Mouse (Mus musculus) hindbrain, embryonic 10.5 days (tissue): Measurements from ENCODE around the gene Rhbdf1. TPM values are rescaled to one million over a fixed set of nuclear protein-coding genes. Genes with fewer than 3 reads are reported as not detected.

ENCODE experiments used
- DNase-seq: peaks from one replicate; pipeline ENCODE4 v3.0.0-alpha.2; 2017; ENCODE audit warnings: low spot score
- H3K27ac ChIP-seq: fragments of 300-500 bp; sonication (generic); 2 replicates; pipeline ENCODE4 v1.5.1; 2016; ENCODE audit warnings: mild to moderate bottlenecking, moderate library complexity
- H3K27me3 ChIP-seq: fragments of 300-500 bp; sonication (generic); 2 replicates; pipeline ENCODE4 v1.6.1; 2016; ENCODE audit warnings: mild to moderate bottlenecking; ENCODE audit not compliant: poor library complexity, insufficient read depth, severe bottlenecking
- H3K36me3 ChIP-seq: fragments of 300-500 bp; sonication (generic); 2 replicates; pipeline ENCODE4 v1.6.1; 2016; ENCODE audit warnings: mild to moderate bottlenecking, moderate library complexity
- H3K4me1 ChIP-seq: fragments of 300-500 bp; sonication (generic); replicated peaks from 2 replicates; pipeline ENCODE4 v1.6.1; 2016; ENCODE audit warnings: mild to moderate bottlenecking
- H3K4me3 ChIP-seq: fragments of 300-500 bp; sonication (generic); 2 replicates; pipeline ENCODE4 v1.5.1; 2016; ENCODE audit warnings: mild to moderate bottlenecking, moderate library complexity
- H3K9me3 ChIP-seq: fragments of 300-500 bp; sonication (generic); 2 replicates; pipeline ENCODE4 v1.6.1; 2016; ENCODE audit warnings: mild to moderate bottlenecking, moderate library complexity
- WGBS: fragments of 180-500 bp; shearing (Covaris S2); methylation state at CpG from one replicate; pipeline ENCODE4 v1.1.7; 2016; 5-methylcytosine and 5-hydroxymethylcytosine counted together
- polyA plus RNA-seq: library from polyadenylated mRNA; unstranded; fragments of >200 nt; fragmentation: Nextera tagmentation; extraction: Ambion mirVana; gene quantifications from 2 replicates; pipeline ENCODE4 v1.2.1, GENCODE M21; 2016

Rhbdf1 gene
- polyA plus RNA-seq, 1 experiment from 2014 or later: 31.3 TPM

DNA sequence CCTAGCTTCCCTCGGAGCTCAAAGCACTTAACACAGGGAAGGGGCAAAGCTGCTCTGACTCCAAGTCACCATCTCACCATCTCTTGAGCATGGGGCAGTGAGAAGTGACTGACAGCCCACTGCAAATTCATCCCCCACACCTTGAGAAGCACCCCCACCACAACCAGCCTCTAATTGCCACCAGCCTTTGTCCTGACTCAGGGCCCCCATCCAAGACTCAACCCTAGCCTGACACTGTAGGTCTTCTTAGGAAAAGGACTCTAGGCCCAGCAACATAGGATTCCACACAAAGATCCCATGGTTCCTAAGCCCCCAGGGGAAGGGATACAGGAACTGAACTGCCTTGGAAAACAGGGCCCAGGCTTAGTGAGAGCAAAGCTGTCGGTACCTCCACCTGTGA is 14.0 kb upstream of the Rhbdf1 start:
- H3K4me1 ChIP-seq: 0 out of 2 replicates have a peak, but pooled peaks cover 4% of the 10 kb centered on the region
- no peaks in the 10 kb centered on the region for H3K9me3 ChIP-seq
- no peak for DNase-seq
- WGBS: 91% methylated on average over 2 of the region's 2 CpGs
- H3K27me3 ChIP-seq: no peaks in the 10 kb centered on the region
- peaks cover 98% of the 10 kb centered on the region for H3K36me3 ChIP-seq
- no peak overlapping the region for H3K4me3 ChIP-seq
- H3K27ac ChIP-seq: no peak overlapping the region

DNA sequence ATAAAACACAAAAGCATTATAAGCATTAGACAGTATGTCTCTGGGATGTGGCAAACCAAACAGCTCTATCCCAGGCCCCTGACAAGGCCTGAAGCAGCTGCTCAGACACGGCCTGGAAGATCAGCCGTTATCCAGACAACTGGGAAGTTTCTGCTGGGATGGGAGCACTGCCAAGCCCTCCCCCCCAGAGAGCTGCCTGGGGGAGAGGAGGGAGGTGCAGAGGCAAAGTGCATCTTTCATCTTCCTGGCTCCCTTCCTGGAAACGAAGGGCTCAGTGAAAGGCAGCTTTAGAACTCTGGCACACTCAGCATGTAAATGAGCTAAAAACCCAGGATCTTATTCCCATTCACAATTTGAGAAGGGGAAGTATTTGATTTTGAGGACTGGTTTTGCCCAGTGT is 13.5 kb upstream of the Rhbdf1 start:
- no peak overlapping the region for H3K4me3 ChIP-seq
- no peaks in the 10 kb centered on the region for H3K9me3 ChIP-seq
- DNase-seq: no peak
- H3K36me3 ChIP-seq: peaks cover 98% of the 10 kb centered on the region
- no peaks in the 10 kb centered on the region for H3K27me3 ChIP-seq
- WGBS: 86% methylated on average over 3 of the region's 3 CpGs
- H3K27ac ChIP-seq: no peak overlapping the region
- 0 out of 2 replicates have a peak, but pooled peaks cover 4% of the 10 kb centered on the region for H3K4me1 ChIP-seq

DNA sequence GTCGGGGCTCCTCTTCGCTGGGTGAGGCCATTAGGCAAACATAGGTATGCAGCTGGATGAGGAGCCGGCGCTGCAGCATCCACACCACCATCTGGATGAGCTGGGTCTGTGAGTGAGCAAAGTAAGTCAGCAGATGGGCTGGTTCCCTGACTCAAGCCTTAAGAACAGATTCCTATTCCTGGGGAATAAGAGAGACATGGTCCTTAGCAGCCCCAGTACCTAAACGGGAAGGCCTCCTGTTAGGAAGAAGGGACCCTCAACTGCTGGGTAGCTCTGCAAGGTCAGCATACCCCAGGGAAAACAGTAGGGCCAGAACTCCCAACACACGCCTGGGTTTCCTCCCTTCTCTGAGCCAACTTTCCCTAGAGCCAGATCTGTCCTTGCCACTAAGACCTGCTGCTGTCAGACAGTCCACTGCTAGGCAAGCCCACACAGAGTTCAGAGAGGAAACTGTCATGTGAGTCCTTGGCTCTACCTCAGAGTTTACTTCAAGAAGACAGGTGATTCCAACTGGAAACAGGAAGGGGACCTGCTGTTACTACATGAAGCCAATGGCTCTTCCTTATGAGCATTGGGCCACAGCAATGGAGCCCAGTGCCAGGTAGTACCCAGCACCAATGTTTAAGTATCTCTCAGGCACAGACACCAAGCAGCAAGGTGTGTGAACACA is 12.9 kb upstream of the Rhbdf1 start:
- 90% methylated on average over 6 of the region's 6 CpGs for WGBS
- peaks cover 98% of the 10 kb centered on the region for H3K36me3 ChIP-seq
- no peaks in the 10 kb centered on the region for H3K27me3 ChIP-seq
- H3K9me3 ChIP-seq: no peaks in the 10 kb centered on the region
- H3K4me1 ChIP-seq: 0 out of 2 replicates have a peak, but pooled peaks cover 4% of the 10 kb centered on the region
- no peak overlapping the region for H3K27ac ChIP-seq
- no peak for DNase-seq
- no peak overlapping the region for H3K4me3 ChIP-seq

DNA sequence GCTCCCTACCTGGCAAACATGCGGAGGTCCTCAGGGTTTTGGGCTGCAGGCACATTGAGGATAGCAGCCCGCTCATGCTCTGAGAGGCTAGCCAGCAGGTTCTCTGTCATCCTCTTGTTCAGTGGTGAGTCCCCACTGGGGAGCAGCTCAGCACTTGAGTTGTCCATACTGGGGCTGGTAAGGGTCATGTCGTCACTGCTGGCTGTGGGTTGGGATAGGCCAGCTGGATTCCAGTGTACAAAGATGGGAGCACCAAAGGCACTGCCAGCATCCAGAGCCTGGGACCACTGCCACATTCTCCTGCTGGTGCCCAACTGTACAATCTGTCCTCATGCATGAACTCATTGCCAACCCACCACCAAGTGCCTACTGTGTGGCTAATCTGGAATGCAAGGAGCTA is 11.8 kb upstream of the Rhbdf1 start:
- DNase-seq: no peak
- H3K27me3 ChIP-seq: no peaks in the 10 kb centered on the region
- no peaks in the 10 kb centered on the region for H3K9me3 ChIP-seq
- H3K4me1 ChIP-seq: 0 out of 2 replicates have a peak, but pooled peaks cover 4% of the 10 kb centered on the region
- H3K4me3 ChIP-seq: no peak overlapping the region
- peaks cover 100% of the 10 kb centered on the region for H3K36me3 ChIP-seq
- no peak overlapping the region for H3K27ac ChIP-seq
- 91% methylated on average over 3 of the region's 3 CpGs for WGBS

DNA sequence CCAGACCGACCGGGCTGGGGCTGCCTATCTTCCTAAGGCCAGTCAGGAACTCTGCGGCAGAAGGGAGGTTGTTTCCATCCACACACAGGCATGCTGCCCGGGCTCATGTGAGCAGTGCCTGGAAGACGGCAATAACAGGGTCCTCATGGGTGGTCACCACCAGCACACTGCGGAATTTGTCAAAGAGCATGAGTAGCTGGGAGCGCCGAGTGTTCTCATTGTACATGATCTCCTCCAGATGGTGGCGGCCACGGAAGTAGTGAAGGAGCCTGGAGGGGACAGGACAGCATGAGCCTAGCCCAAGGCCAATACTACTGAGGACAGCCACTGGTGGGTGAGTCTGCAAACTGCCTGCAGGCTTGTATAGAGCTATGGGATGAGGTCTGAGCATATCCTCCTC is 10.7 kb upstream of the Rhbdf1 start:
- Histone ChIP-seq H3K36me3 (peaks cover 100% of the 10 kb centered on the region), H3K27ac (peak overlapping the region; percentile 35; the same call in 1 of the 2 replicates), H3K27me3 (no peaks in the 10 kb centered on the region), H3K9me3 (no peaks in the 10 kb centered on the region), H3K4me1 (0 out of 2 replicates have a peak, but pooled peaks cover 4% of the 10 kb centered on the region), H3K4me3 (no peak overlapping the region)
- no peak for DNase-seq
- 86% methylated on average over 10 of the region's 10 CpGs for WGBS

DNA sequence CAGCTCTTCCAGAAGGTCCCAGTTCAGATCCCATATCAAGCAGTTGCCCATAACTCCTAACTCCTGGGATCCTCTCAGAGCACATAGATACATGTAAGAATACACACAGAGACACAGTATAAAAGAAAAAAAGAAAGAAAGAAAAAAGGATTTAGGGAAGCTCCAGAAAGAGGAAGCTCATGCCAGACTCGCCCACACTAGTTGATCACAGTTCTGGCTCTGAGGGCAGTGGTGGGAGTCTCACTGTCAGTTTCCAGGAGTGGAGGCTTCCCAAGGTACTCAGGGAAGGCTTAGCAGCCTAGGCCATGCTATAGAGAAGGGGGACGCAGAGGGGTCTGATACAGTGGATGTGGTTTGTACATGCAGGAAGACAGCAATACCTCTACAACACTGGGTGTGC is 9.0 kb upstream of the Rhbdf1 start:
- peaks cover 21% of the 10 kb centered on the region for H3K4me1 ChIP-seq
- H3K27me3 ChIP-seq: no peaks in the 10 kb centered on the region
- DNase-seq: no peak
- peaks cover 84% of the 10 kb centered on the region for H3K36me3 ChIP-seq
- no peak overlapping the region for H3K4me3 ChIP-seq
- H3K27ac ChIP-seq: no peak overlapping the region
- no peaks in the 10 kb centered on the region for H3K9me3 ChIP-seq
- WGBS: 98% methylated on average over 2 of the region's 2 CpGs

DNA sequence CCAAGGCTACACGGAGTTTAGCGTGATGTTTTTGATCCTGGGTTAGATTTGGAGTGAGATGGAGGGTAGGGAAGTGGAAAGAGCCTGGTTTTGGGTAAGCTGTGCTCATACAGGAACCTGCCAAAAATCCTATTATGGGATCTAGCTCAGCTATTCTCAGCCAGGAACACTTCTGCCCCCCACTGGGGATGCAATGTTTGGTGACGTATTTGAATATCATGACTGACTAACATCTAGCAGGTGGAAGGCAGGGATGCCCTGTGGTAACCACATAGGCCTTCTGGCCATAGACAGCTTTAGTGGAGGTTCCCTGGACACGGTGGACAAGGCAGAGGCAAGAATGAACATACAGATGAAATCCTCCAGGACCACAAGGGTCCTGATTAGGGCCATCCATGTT is 8.1 kb upstream of the Rhbdf1 start:
- Histone ChIP-seq H3K36me3 (peaks cover 75% of the 10 kb centered on the region), H3K4me3 (no peak overlapping the region), H3K4me1 (peaks cover 30% of the 10 kb centered on the region), H3K27ac (no peak overlapping the region), H3K9me3 (no peaks in the 10 kb centered on the region), H3K27me3 (no peaks in the 10 kb centered on the region)
- DNase-seq: no peak
- 87% methylated on average over 4 of the region's 4 CpGs for WGBS

DNA sequence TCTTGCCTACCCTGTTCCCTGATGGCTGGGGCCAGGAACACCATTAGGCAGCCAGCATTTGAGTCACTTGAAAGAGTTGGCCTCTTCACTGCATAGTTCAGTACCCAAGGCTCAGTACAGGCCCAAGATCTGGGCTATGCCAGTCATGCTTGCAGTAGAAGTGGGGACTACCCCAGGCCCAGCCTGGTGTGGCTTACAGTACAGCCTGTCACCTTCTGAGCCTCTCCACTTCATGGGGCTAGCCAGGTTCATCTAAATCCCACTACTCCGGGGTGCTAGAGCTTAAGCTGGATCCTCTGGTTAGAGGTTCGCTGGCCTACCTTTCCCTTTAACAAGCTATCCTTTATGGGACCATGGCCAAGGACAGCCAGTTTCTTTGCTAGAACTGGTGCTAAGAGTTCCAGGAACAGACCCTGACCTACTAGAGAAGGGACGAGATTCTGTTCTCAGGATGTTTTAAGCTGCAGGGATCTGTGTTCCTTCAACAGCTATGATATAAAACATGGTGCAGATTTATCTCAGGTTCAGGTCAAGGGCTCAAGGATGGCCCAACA is 6.3 kb upstream of the Rhbdf1 start:
- Histone ChIP-seq H3K27ac (no peak overlapping the region), H3K4me3 (no peak overlapping the region), H3K27me3 (peaks cover 16% of the 10 kb centered on the region), H3K4me1 (peaks cover 39% of the 10 kb centered on the region), H3K36me3 (peaks cover 56% of the 10 kb centered on the region), H3K9me3 (no peaks in the 10 kb centered on the region)
- DNase-seq: no peak
- 87% methylated on average over 3 of the region's 3 CpGs for WGBS

DNA sequence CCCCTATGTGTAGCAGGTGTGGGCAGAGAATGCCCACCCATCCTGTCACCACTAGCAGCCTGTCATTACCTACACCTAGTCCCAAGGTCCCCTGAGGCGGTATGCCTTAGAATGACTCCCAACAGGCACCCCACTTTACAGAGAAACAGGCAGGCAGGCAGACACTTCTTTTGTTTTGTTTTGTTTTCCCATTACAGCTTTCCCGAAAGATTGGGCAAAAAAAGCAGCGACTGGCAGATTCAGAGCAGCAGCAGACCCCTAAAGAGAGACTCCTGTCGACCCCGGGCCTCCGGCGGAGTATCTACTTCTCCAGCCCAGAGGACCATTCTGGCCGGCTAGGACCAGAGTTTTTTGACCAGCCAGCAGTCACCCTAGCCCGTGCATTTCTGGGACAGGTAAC is 5.5 kb upstream of the Rhbdf1 start:
- Histone ChIP-seq H3K9me3 (no peaks in the 10 kb centered on the region), H3K36me3 (peaks cover 48% of the 10 kb centered on the region), H3K4me1 (peaks cover 42% of the 10 kb centered on the region), H3K4me3 (peak overlapping the region; percentile 83; the same call in 1 of the 2 replicates), H3K27ac (0 out of 2 replicates have a peak overlapping the region, but pooled peaks have one; percentile 8), H3K27me3 (peaks cover 24% of the 10 kb centered on the region)
- WGBS: 90% methylated on average over 9 of the region's 9 CpGs
- no peak for DNase-seq

DNA sequence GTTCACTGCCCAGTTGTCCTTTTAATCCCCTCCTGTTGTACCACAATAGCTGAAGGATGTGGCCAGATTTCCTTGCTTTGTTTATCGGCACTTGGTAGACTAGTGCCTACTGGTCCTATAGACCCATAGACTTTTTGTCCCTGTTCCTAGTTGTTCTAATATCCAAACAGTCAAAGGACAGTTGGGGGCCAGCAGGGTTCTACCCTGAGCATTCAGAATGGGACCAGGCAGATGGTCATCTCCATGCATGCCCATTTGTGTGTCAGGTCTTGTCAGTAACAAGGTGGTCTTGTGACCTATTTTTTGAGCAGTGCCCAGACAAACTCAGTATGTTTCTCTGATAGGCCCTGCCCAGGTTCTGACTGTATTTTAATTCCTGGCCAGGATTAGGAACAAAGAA is 4.9 kb upstream of the Rhbdf1 start:
- peak overlapping the region; percentile 83 for H3K4me3 ChIP-seq
- 55% methylated on average over 1 of the region's 1 CpGs for WGBS
- no peak for DNase-seq
- H3K27ac ChIP-seq: peak overlapping the region; percentile 95
- H3K9me3 ChIP-seq: no peaks in the 10 kb centered on the region
- H3K36me3 ChIP-seq: peaks cover 43% of the 10 kb centered on the region
- H3K4me1 ChIP-seq: peaks cover 47% of the 10 kb centered on the region
- peaks cover 28% of the 10 kb centered on the region for H3K27me3 ChIP-seq

DNA sequence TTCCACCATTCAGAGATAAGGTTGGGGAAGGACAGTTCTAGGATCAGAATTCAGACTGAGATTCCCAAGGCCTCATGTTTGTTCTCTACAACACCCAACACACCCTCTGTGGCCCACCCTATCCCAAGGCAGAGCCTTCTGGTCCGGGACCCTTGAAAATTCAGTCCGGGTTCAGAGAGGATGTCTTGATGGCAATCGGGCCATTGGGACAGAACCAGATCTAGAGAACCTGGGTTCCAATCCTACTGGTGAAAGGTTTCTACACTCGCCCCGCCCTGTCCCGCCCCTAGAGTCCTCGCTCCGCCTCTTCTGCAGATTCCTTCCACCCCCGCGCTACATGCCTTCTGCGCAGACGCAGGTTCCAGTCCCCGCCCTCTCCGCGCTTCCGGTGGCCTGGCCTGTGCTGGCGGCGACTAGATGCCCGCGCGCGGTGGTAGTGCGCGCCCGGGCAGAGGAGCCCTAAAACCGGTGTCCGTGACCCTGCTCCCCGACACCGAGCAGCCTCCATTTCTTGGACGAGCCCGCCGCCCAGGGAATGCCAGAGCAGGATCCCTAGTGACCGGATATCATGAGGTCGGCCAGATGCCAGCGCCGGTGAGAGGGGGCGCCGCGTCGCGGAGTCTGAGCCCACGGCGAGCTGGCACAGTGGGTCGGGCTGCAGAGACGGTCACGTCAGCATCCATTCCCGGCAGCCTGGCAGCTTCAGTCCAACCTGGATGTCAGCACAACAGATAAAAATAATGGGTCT is 4.2 kb upstream of the Rhbdf1 start, which contains the start of gene Mpg:
Gene Mpg, plus strand, starts transcription at position 382 of the 748 bp plus-strand sequence.
- peak; percentile 89 for DNase-seq
- Histone ChIP-seq H3K9me3 (no peaks in the 10 kb centered on the region), H3K27ac (peak within 1 kb of the TSS; percentile 95), H3K4me1 (peaks cover 55% of the 10 kb centered on the region), H3K27me3 (peaks cover 28% of the 10 kb centered on the region), H3K36me3 (peaks cover 35% of the 10 kb centered on the region), H3K4me3 (peak within 1 kb of the TSS; percentile 83)
- WGBS: 4% methylated on average over 47 of the region's 47 CpGs

DNA sequence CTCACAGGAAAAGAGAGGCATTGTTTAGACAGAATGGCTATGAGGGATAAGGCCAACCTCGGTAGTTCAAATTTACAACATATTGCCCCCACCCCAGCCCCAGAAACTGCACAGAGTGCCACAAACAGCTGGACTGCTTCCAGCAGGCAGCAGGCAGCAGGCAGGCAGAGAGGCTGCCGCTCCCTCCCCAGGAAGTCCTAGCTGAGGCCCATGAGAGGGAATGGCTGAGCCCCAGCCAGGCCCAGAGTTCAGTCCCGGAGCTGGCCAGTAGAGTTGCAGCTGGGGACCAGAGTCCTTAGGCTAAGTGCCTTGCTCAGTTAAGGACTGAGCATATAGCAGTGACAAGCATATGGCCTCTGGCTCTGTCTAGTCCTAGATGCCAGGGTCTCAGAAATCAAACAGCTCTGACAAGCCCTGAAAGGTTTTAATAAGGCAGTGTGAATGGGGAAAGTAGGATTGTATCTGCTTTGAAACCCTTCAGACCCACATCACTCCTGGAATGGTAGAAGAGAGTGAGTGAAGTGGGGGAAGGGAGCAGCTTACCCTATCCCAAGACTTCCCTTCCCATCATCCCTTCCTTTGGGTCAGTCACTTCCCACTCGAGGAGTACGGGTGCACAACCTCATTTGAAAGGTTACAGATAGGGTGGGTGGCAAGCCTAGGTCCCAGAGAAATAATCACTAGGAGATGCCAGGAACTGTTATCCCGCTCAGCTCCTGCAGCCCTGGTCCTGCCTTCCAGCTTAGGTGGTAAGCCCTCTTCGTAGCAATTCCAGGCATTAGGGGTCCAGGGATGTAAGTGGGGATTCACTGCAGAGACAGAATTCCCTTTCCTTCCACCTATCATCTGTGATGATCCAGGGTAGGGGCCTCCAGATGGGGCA is 3.4 kb upstream of the Rhbdf1 start:
- H3K9me3 ChIP-seq: no peaks in the 10 kb centered on the region
- peaks cover 63% of the 10 kb centered on the region for H3K4me1 ChIP-seq
- peak overlapping the region; percentile 95 for H3K27ac ChIP-seq
- no peak for DNase-seq
- H3K4me3 ChIP-seq: peak overlapping the region; percentile 83; the same call in 1 of the 2 replicates
- peaks cover 28% of the 10 kb centered on the region for H3K27me3 ChIP-seq
- peaks cover 27% of the 10 kb centered on the region for H3K36me3 ChIP-seq
- 61% methylated on average over 7 of the region's 7 CpGs for WGBS
